Mouse (Mus musculus) left cerebral cortex, adult 2 months (tissue): ENCODE data around the gene Ppfia4. TPM values are rescaled to one million over a fixed set of nuclear protein-coding genes. Genes with fewer than 3 reads are reported as not detected.
A peak's percentile ranks its signal among the peaks of the same experiment; 100 is the strongest.

Experiments used
- DNase-seq, 2 experiments: peaks; one replicate each; pipeline ENCODE4 v3.0.0; 2021 to 2022; ENCODE audit warnings: low spot score in 2 of 2, mixed read lengths in 1 of 2; ENCODE audit errors: extremely low spot score in 1 of 2
- H3K27ac ChIP-seq: fragments of 200-600 bp; 2 replicates; pipeline ENCODE4 v1.8.1; 2022
- H3K4me3 ChIP-seq: fragments of 200-600 bp; 2 replicates; pipeline ENCODE4 v1.8.1; 2022
- CTCF ChIP-seq: fragments of 200-600 bp; IDR thresholded peaks from 2 replicates; pipeline ENCODE4 v1.8.1; 2022; ENCODE audit warnings: antibody characterized with exemption, mild to moderate bottlenecking, moderate library complexity
- intact Hi-C: fragments of 180-260 bp; cut with DNase I; formaldehyde crosslinking; loops from one replicate; pipeline ENCODE4 v1.15.1; 2025
- long read RNA-seq, 2 experiments: library from polyadenylated mRNA; stranded (forward); transcript quantifications; one replicate each; pipeline ENCODE4 v2.0.0; 2021; ENCODE audit warnings: borderline mapping rate in 2 of 2
- total RNA-seq, 2 experiments: library from RNA; stranded (reverse); gene quantifications; 2 replicates each; pipeline ENCODE4 v1.2.3; 2021

Gene Ppfia4
- total RNA-seq, result 10 to 100 TPM; 50.7 to 50.8 TPM
- long read RNA-seq, experiment 1, full-length matches to known transcripts, result 2 of 121 reads
- long read RNA-seq, experiment 1, partial matches to known transcripts, result 13 of 121 reads
- long read RNA-seq, experiment 1, other reads (novel, unspliced or antisense), result 106 of 121 reads
- long read RNA-seq, experiment 2, full-length matches to known transcripts, result 4 of 117 reads
- long read RNA-seq, experiment 2, partial matches to known transcripts, result 18 of 117 reads
- long read RNA-seq, experiment 2, other reads (novel, unspliced or antisense), result 95 of 117 reads

DNA sequence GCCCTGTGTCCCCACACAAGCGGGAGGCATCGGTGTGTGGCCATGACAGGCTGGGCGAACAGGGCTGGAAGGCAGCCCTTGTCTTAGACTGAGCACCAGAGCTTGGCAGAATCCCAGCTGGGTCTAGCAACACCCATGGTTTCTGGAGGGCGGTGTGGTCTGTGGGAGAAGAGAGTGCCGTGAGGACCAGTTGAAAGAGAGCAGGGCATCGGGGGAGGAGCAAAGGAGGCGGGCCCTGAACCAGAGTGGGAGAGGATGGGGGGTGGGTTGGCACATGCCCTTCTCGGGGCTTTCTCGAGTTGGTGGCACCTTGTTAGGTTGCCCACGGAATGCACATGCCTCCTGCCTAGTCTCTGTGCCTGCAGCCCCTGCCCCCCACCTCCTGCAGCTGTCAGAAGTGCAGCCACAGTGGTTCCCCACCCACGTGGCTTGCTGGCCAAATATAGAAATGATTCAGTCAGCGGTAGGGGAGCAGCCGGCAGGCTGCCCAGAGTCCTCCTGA lies at the start of gene Ppfia4:
Ppfia4 (minus strand) TSS at position 159 of the 502 bp plus-strand sequence.
- TF ChIP-seq CTCF, result no peak
- intact Hi-C loops, result loop anchor here (1.0 to 10.0 kb wide), 6 partner anchors 88 to 418 kb away; no protein-coding TSS in a partner anchor
- Histone ChIP-seq H3K4me3 (peak within 1 kb of the TSS; percentile 3; the same call in 1 of the 2 replicates), H3K27ac (peak within 1 kb of the TSS; percentile 55; the same call in 1 of the 2 replicates)
- peak; percentile 65 to 74 for DNase-seq

GRCm38 (mm10) chr1:134381795-134382625 lies 49.3 kb upstream of the Ppfia4 start:
- no peak for TF ChIP-seq CTCF
- Histone ChIP-seq H3K4me3 (peak overlapping the region; percentile 28; the same call in 1 of the 2 replicates), H3K27ac (no peak overlapping the region)
- peak in 1 of 2 experiments; percentile 15 for DNase-seq
- intact Hi-C loops, result no loop called here

DNA sequence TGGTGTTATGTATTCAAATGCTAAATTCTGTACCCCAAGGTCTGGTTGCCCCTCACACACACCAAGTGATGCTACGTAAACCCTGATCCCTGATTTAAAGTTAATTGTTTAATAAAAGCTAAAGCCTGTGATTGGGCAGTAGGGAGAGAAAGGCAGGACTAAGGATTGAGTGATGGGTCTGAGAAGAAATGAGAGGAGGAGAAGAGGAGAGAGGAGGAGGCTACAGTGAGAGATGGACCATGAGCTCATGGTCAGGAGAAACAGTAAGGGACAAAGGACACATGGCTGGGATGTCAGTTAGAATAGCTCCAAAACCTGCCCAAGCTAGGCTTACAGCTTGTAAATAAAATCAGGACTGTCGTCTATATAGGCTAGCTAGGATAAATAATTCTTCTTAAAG lies 48.3 kb upstream of the Ppfia4 start:
- no peak overlapping the region for H3K4me3 ChIP-seq
- H3K27ac ChIP-seq, result no peak overlapping the region
- TF ChIP-seq CTCF, result no peak
- no peak for DNase-seq
- intact Hi-C loops, result no loop called here

GRCm38 (mm10) chr1:134374124-134374523 lies 41.4 kb upstream of the Ppfia4 start:
- TF ChIP-seq CTCF, result no peak
- DNase-seq, result no peak
- H3K27ac ChIP-seq, result no peak overlapping the region
- intact Hi-C loops, result no loop called here
- H3K4me3 ChIP-seq, result no peak overlapping the region

- intact Hi-C loops, result no loop called here
- Histone ChIP-seq H3K4me3 (no peak overlapping the region), H3K27ac (no peak overlapping the region)
- peak; percentile 35 to 53 for DNase-seq
- peak; percentile 71 for TF ChIP-seq CTCF
Measured at GRCm38 (mm10) chr1:134368777-134369337, 36.1 kb upstream of the Ppfia4 start.

DNA sequence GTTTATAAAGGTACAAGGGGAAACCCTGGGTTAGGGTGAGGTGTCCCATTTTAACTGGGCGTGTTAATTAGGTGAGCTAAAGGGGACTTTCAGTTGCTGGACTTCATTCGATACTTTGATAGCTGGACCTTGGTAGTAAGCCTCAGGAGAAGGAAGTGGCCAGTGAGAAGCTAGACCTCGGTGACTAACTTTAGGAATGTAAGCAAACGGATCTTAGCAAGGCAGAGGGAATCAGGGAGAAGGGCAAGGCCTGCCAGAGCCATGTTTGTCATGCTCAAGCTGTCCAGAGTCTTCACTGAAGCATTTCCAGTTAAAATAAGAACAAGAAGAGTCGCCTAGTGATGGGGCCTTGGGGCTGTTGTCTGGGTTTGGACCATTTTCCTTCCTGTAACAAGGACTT lies 32.8 kb upstream of the Ppfia4 start:
- Histone ChIP-seq H3K4me3 (no peak overlapping the region), H3K27ac (no peak overlapping the region)
- no peak for DNase-seq
- no peak for TF ChIP-seq CTCF
- intact Hi-C loops, result no loop called here

GRCm38 (mm10) chr1:134363194-134363593 lies 30.5 kb upstream of the Ppfia4 start:
- no peak overlapping the region for H3K27ac ChIP-seq
- intact Hi-C loops, result loop anchor here (2.0 kb wide), 1 partner anchor 52 kb away; the partner anchor contains the start of gene Adipor1
- no peak for DNase-seq
- TF ChIP-seq CTCF, result no peak
- H3K4me3 ChIP-seq, result no peak overlapping the region

GRCm38 (mm10) chr1:134361857-134362212 lies 29.1 kb upstream of the Ppfia4 start, which contains the start of gene Tmem183a:
Gene Tmem183a, minus strand, starts transcription at chr1:134361979.
- no peak for TF ChIP-seq CTCF
- peak; percentile 97 to 98 for DNase-seq
- H3K27ac ChIP-seq, result peak within 1 kb of the TSS; percentile 91
- H3K4me3 ChIP-seq, result peak within 1 kb of the TSS; percentile 85
- intact Hi-C loops, result loop anchor here (1.0 to 2.0 kb wide), 2 partner anchors 53 to 93 kb away; partner anchors contain the start of genes Adipor1 and Klhl12

- TF ChIP-seq CTCF, result no peak
- peak overlapping the region; percentile 91 for H3K27ac ChIP-seq
- intact Hi-C loops, result no loop called here
- H3K4me3 ChIP-seq, result peak overlapping the region; percentile 85
- no peak for DNase-seq
Measured at GRCm38 (mm10) chr1:134361195-134361856, 28.6 kb upstream of the Ppfia4 start.

- Histone ChIP-seq H3K4me3 (no peak overlapping the region; the same call in 1 of the 2 replicates), H3K27ac (no peak overlapping the region)
- intact Hi-C loops, result no loop called here
- TF ChIP-seq CTCF, result no peak
- DNase-seq, result no peak
Measured at GRCm38 (mm10) chr1:134360656-134361055, 27.9 kb upstream of the Ppfia4 start.

- Histone ChIP-seq H3K27ac (no peak overlapping the region), H3K4me3 (no peak overlapping the region)
- TF ChIP-seq CTCF, result no peak
- no peak for DNase-seq
- intact Hi-C loops, result loop anchor here (10.0 kb wide), 1 partner anchor 267 kb away; no protein-coding TSS in a partner anchor
Measured at GRCm38 (mm10) chr1:134357461-134357860, 24.7 kb upstream of the Ppfia4 start.
